Mouse (Mus musculus) spleen, adult 12 weeks (tissue): ENCODE measurements around the gene Ctcfl.

ENCODE experiments used
- DNase-seq: peaks from one replicate; pipeline ENCODE4 v3.0.0; 2022; ENCODE audit warnings: low spot score

Ctcfl gene

DNA sequence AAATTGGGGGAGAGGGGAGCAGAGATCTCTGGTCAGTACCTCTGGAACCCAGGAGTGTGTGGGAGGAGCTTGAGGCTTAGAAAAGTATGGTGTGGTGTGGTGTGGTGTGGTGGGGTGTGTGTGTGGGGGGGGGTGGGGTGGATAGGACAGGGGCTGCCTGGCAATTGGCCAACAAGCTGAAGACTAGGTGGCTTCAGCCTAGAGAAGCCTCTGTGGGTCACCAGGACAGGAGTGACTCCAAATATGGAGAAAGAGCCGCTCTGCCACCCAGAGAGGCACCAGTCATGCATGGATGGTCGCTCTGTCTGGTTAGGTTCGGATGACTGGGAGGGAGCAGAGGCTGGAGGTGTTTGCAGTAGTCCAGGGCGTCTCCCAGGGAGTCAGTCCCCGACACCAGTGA, 71.9 kb downstream of the Ctcfl start:
- no peak for DNase-seq

DNA sequence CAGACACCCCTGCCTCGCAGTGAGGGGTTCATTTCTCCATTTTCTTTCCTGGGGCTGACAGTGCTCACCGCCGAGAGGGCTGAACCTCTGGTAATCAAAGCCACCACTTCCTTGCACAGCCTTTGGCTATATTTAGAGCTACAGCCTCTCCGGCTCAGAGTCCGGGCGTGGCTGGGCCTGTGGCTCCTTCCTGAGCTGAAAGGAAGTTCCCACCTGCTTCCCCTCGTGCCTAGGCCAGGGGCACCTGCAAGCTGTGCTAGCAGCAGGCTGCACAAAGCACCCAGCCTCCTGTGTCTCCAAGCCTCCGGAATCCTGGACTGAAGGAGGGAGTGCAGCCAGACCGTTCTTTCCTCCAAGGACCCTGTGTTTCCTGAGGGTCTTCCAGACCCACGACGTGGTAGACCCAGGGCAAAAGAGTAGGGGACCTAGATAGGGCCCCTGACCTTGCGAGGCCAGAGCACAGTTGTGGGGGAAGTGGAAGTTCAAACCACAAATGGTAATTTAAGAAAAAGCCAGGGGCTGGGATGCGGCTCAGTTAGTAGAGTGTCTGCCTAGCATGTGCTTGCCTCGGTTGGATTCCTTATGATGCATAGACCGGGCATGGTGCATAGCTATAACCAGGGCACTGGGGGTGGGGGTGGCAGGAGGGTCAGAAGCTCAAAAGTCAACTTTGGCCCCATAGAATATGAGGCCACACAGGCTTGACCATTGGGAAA, 72.6 kb downstream of the Ctcfl start:
- no peak for DNase-seq

DNA sequence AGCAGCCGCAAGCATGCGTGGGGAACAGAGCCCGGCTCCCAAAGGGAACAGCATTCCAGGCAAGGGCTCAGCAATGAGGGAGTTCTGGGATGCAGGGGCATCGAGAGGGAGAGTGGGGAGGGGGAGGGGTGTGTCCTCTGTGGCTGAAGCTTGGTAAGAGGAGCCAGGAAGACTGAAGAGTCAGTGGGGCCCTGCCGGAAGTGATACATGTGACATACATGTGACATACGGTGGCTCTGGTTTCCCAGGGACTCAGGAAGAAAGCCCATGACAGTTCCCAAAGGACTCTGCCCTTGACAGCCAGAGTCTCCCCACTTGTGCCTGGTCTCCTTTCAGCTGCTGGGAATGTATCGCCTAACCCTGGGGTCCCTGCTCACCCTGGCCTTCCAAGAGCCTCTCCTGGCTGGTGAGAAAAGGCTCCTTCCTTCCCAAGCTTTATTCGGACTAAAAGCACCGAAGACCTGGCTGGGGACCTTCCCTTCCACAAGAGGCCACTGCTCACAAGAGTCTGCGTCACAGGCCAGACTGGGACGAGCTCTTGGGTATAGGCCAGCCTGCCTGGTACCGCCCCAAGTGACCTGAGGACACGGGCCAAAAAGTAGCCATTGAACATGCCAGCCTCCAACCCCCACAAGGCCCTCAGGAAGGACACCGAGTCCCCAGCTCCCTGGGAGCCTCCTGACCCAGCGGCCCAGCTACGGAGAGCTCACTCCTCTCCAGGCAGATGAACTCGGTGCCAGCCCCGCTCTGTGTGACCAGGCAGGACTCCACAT, 74.9 kb downstream of the Ctcfl start:
- no peak for DNase-seq
